Mouse (Mus musculus) stomach, postnatal 0 days (tissue): ENCODE measurements around the gene Amdhd1.

Experiments
- CTCF ChIP-seq: IDR thresholded peaks from 2 replicates; pipeline ENCODE4 v1.5.1; 2016; ENCODE audit warnings: antibody characterized with exemption, low read depth, mild to moderate bottlenecking, moderate library complexity
- EP300 ChIP-seq: optimal IDR thresholded peaks from 2 replicates; pipeline ENCODE3; 2016; ENCODE audit warnings: antibody characterized with exemption

DNA sequence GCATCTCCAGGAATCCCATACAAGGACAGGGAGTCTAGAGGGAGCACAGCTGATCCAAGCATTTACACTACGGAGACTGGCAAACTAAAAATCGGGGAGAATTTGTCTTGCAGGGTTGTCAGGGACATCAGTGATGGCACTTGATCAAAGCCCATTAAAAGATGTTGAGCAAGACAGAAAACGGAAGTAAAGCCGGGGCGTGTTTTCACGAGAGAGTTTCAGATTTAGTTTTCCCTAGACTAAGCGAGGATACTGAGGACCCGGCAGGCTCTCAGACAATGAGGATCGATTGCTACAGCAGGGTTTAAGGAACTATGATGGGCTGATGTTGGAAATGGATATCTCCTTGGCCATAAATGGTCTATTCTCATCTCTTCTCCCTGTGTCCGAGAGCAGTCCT lies 27.2 kb upstream of the Amdhd1 start:
- TF ChIP-seq CTCF = no peak
- no peak for TF ChIP-seq EP300
